ENCODE assay signal across 8 mouse cellular contexts in genomic region chr11:94937335-94937781, GRCm38 (mm10). TPM values are rescaled to one million over a fixed set of nuclear protein-coding genes. Genes with fewer than 3 reads are reported as not detected.
DNase-seq lines count a peak whose midpoint lies in the region; ATAC-seq and TF ChIP-seq lines count a peak whose summit lies in the region.

No protein-coding gene starts in this region.

- no peak for TF ChIP-seq EP300 in heart, postnatal 0 days (IDR thresholded peaks at IDR 0.05; ENCODE audit: low read depth)

- intact Hi-C loops in left cerebral cortex, adult 2 months (cut with DNase I): loop anchor here (1.0 to 5.0 kb wide), 5 partner anchors 71 to 207 kb away; partner anchors contain the start of gene Pdk2
- intact Hi-C loops in left cerebral cortex, postnatal 4 days (cut with DNase I): loop anchor here (2.0 to 5.0 kb wide), 3 partner anchors 35 to 205 kb away; no protein-coding TSS in a partner anchor

- peak; percentile 47 to 65 for DNase-seq in left cerebral cortex, adult 2 months (ENCODE audit: extremely low spot score in 1 of 2, low spot score in 2 of 2)
- DNase-seq in left cerebral cortex, postnatal 4 days: no peak
- no peak for DNase-seq in embryonic facial prominence, embryonic 11.5 days (ENCODE audit: low spot score)
- no peak for DNase-seq in heart, postnatal 0 days (ENCODE audit: low spot score)
- no peak for DNase-seq in spleen, postnatal 14 days (ENCODE audit: low spot score in 2 of 2)
- DNase-seq in embryo, embryonic 10 days (ENCODE audit: low spot score): no peak

- peaks cover 2% of the 10 kb centered on the region for H3K36me3 ChIP-seq in embryonic facial prominence, embryonic 11.5 days (replicated peaks; ENCODE audit: control insufficient read depth, insufficient read depth, low read depth, low read length)
- no peaks in the 10 kb centered on the region for H3K36me3 ChIP-seq in heart, postnatal 0 days (replicated peaks; ENCODE audit: control insufficient read depth, insufficient read depth, low read length)
- H3K36me3 ChIP-seq in limb, embryonic 12.5 days: peaks cover 35% of the 10 kb centered on the region
- no peaks in the 10 kb centered on the region for H3K36me3 ChIP-seq in neural tube, embryonic 15.5 days

- H3K9ac ChIP-seq in embryonic facial prominence, embryonic 11.5 days (replicated peaks; ENCODE audit: low read length): peak overlapping the region; percentile 10; the same call in 1 of the 2 replicates
- H3K9ac ChIP-seq in heart, postnatal 0 days (replicated peaks; ENCODE audit: low read depth, low read length): 0 out of 2 replicates have a peak overlapping the region, but pooled peaks have one; percentile 6
- H3K9ac ChIP-seq in limb, embryonic 12.5 days (replicated peaks): peak overlapping the region; percentile 54
- H3K9ac ChIP-seq in neural tube, embryonic 15.5 days (replicated peaks): 0 out of 2 replicates have a peak overlapping the region, but pooled peaks have one; percentile 5

- peak overlapping the region; percentile 40; the same call in 1 of the 2 replicates for H3K4me3 ChIP-seq in left cerebral cortex, adult 2 months
- peak overlapping the region; percentile 32 for H3K4me3 ChIP-seq in embryonic facial prominence, embryonic 11.5 days (ENCODE audit: low read depth, low read length)
- peak overlapping the region; percentile 44 for H3K4me3 ChIP-seq in heart, postnatal 0 days (ENCODE audit: low read depth, low read length)
- H3K4me3 ChIP-seq in limb, embryonic 12.5 days (replicated peaks): peak overlapping the region; percentile 54
- H3K4me3 ChIP-seq in neural tube, embryonic 15.5 days (replicated peaks): peak overlapping the region; percentile 34

- H3K27me3 ChIP-seq in embryonic facial prominence, embryonic 11.5 days (ENCODE audit: control insufficient read depth, insufficient read depth, low read length): no peaks in the 10 kb centered on the region; the same call in 1 of the 2 replicates
- peaks cover 56% of the 10 kb centered on the region for H3K27me3 ChIP-seq in heart, postnatal 0 days (ENCODE audit: control insufficient read depth, insufficient read depth, low read length)
- peaks cover 13% of the 10 kb centered on the region; the same call in 1 of the 2 replicates for H3K27me3 ChIP-seq in limb, embryonic 12.5 days
- H3K27me3 ChIP-seq in neural tube, embryonic 15.5 days (replicated peaks): peaks cover 75% of the 10 kb centered on the region

- TF ChIP-seq CTCF in left cerebral cortex, adult 2 months (IDR thresholded peaks at IDR 0.05): no peak
- TF ChIP-seq CTCF in heart, postnatal 0 days (IDR thresholded peaks at IDR 0.05; ENCODE audit: low read depth): no peak

- peaks cover 5% of the 10 kb centered on the region; the same call in 1 of the 2 replicates for H3K4me1 ChIP-seq in embryonic facial prominence, embryonic 11.5 days (ENCODE audit: control insufficient read depth, insufficient read depth, low read length)
- H3K4me1 ChIP-seq in heart, postnatal 0 days (ENCODE audit: control insufficient read depth, insufficient read depth): peaks cover 4% of the 10 kb centered on the region; the same call in 1 of the 2 replicates
- peaks cover 51% of the 10 kb centered on the region for H3K4me1 ChIP-seq in limb, embryonic 12.5 days (replicated peaks)
- H3K4me1 ChIP-seq in neural tube, embryonic 15.5 days: peaks cover 23% of the 10 kb centered on the region

- ATAC-seq in embryonic facial prominence, embryonic 11.5 days (replicated peaks; ENCODE audit: insufficient number of reproducible peaks, low FRiP score, low TSS enrichment, low read depth): peak; percentile 4; the same call in 1 of the 2 replicates
- peak; percentile 46 for ATAC-seq in heart, postnatal 0 days (ENCODE audit: insufficient read depth, low read depth)
- peak; percentile 39 for ATAC-seq in limb, embryonic 12.5 days (ENCODE audit: insufficient number of reproducible peaks, insufficient read depth, low FRiP score, low TSS enrichment, low read depth)
- peak; percentile 16; the same call in 1 of the 2 replicates for ATAC-seq in neural tube, embryonic 15.5 days (ENCODE audit: low FRiP score)

- H3K4me2 ChIP-seq in embryonic facial prominence, embryonic 11.5 days (ENCODE audit: low read depth, low read length): peak overlapping the region; percentile 39
- H3K4me2 ChIP-seq in heart, postnatal 0 days (ENCODE audit: low read depth, low read length): peak overlapping the region; percentile 52
- H3K4me2 ChIP-seq in limb, embryonic 12.5 days: peak overlapping the region; percentile 82
- peak overlapping the region; percentile 59 for H3K4me2 ChIP-seq in neural tube, embryonic 15.5 days

- no peaks in the 10 kb centered on the region for H3K9me3 ChIP-seq in embryonic facial prominence, embryonic 11.5 days (replicated peaks; ENCODE audit: control insufficient read depth, low read length)
- no peaks in the 10 kb centered on the region for H3K9me3 ChIP-seq in heart, postnatal 0 days (replicated peaks; ENCODE audit: control insufficient read depth, low read length)
- no peaks in the 10 kb centered on the region for H3K9me3 ChIP-seq in limb, embryonic 12.5 days
- H3K9me3 ChIP-seq in neural tube, embryonic 15.5 days (replicated peaks): no peaks in the 10 kb centered on the region

- no peak overlapping the region for H3K27ac ChIP-seq in left cerebral cortex, adult 2 months
- H3K27ac ChIP-seq in embryonic facial prominence, embryonic 11.5 days (replicated peaks; ENCODE audit: low read depth, low read length): no peak overlapping the region
- H3K27ac ChIP-seq in heart, postnatal 0 days (ENCODE audit: low read depth): peak overlapping the region; percentile 27
- peak overlapping the region; percentile 41; the same call in 1 of the 2 replicates for H3K27ac ChIP-seq in limb, embryonic 12.5 days
- H3K27ac ChIP-seq in neural tube, embryonic 15.5 days (replicated peaks): no peak overlapping the region

- WGBS in embryonic facial prominence, embryonic 11.5 days: 1% methylated on average over 18 of the region's 18 CpGs
- under 1% methylated on average over 18 of the region's 18 CpGs for WGBS in heart, postnatal 0 days
- 1% methylated on average over 18 of the region's 18 CpGs for WGBS in limb, embryonic 12.5 days
- 1% methylated on average over 18 of the region's 18 CpGs for WGBS in neural tube, embryonic 15.5 days

RNA-seq across cellular contexts. Expression of gene Col1a1, which starts 1.3 kb away (rescaled TPM):
- total RNA-seq in left cerebral cortex, adult 2 months (2021): 10 to 100 TPM; 15.2 to 16.9 TPM
- 10 to 100 TPM; 62.8 to 70.4 TPM for total RNA-seq in left cerebral cortex, postnatal 4 days (2021)
- polyA plus RNA-seq in embryonic facial prominence, embryonic 11.5 days (2014; fragmentation: Nextera tagmentation; extraction: Ambion mirVana): 93.8 and 109 TPM in 2 replicates
- total RNA-seq in heart, postnatal 0 days (2014; rRNA removed; ENCODE audit: low replicate concordance): 263 and 322 TPM in 2 replicates
- polyA plus RNA-seq in heart, postnatal 0 days (2015; fragmentation: Nextera tagmentation; extraction: Ambion mirVana): 334 and 345 TPM in 2 replicates
- 290 and 351 TPM in 2 replicates for polyA plus RNA-seq in limb, embryonic 12.5 days (2016; fragmentation: Nextera tagmentation; extraction: Ambion mirVana)
- 317 and 375 TPM in 2 replicates for polyA plus RNA-seq in neural tube, embryonic 15.5 days (2015; fragmentation: Nextera tagmentation; extraction: Ambion mirVana)

RNA-seq across cellular contexts. Expression of gene Hils1, which starts 30.0 kb away (rescaled TPM):
- total RNA-seq in left cerebral cortex, adult 2 months (2021): not detected
- total RNA-seq in left cerebral cortex, postnatal 4 days (2021): under 1 TPM in 1 of 2 experiments, not detected in 1; 0.46 TPM
- polyA plus RNA-seq in embryonic facial prominence, embryonic 11.5 days (2014; fragmentation: Nextera tagmentation; extraction: Ambion mirVana): not detected in 2 replicates
- total RNA-seq in heart, postnatal 0 days (2014; rRNA removed; ENCODE audit: low replicate concordance): not detected in 2 replicates
- polyA plus RNA-seq in heart, postnatal 0 days (2015; fragmentation: Nextera tagmentation; extraction: Ambion mirVana): 0.27 TPM in 1 of 2 replicates, not detected in the other
- not detected in 2 replicates for polyA plus RNA-seq in limb, embryonic 12.5 days (2016; fragmentation: Nextera tagmentation; extraction: Ambion mirVana)
- polyA plus RNA-seq in neural tube, embryonic 15.5 days (2015; fragmentation: Nextera tagmentation; extraction: Ambion mirVana): not detected in 2 replicates

RNA-seq across cellular contexts. Expression of gene Sgca, which starts 38.8 kb away (rescaled TPM):
- total RNA-seq in left cerebral cortex, adult 2 months (2021): under 1 TPM in 1 of 2 experiments, not detected in 1; 0.35 TPM
- not detected for total RNA-seq in left cerebral cortex, postnatal 4 days (2021)
- polyA plus RNA-seq in embryonic facial prominence, embryonic 11.5 days (2014; fragmentation: Nextera tagmentation; extraction: Ambion mirVana): 0.38 and 0.84 TPM in 2 replicates
- total RNA-seq in heart, postnatal 0 days (2014; rRNA removed; ENCODE audit: low replicate concordance): 47.5 and 313 TPM in 2 replicates
- polyA plus RNA-seq in heart, postnatal 0 days (2015; fragmentation: Nextera tagmentation; extraction: Ambion mirVana): 62.2 and 62.4 TPM in 2 replicates
- 2.8 and 3.0 TPM in 2 replicates for polyA plus RNA-seq in limb, embryonic 12.5 days (2016; fragmentation: Nextera tagmentation; extraction: Ambion mirVana)
- 0.77 and 1.4 TPM in 2 replicates for polyA plus RNA-seq in neural tube, embryonic 15.5 days (2015; fragmentation: Nextera tagmentation; extraction: Ambion mirVana)

RNA-seq across cellular contexts. Expression of gene Ppp1r9b, which starts 53.5 kb away (rescaled TPM):
- 100 to 1,000 TPM; 709 to 735 TPM for total RNA-seq in left cerebral cortex, adult 2 months (2021)
- total RNA-seq in left cerebral cortex, postnatal 4 days (2021): 100 to 1,000 TPM; 273 to 276 TPM
- 9.9 and 10.5 TPM in 2 replicates for polyA plus RNA-seq in embryonic facial prominence, embryonic 11.5 days (2014; fragmentation: Nextera tagmentation; extraction: Ambion mirVana)
- 27.6 and 38.6 TPM in 2 replicates for total RNA-seq in heart, postnatal 0 days (2014; rRNA removed; ENCODE audit: low replicate concordance)
- polyA plus RNA-seq in heart, postnatal 0 days (2015; fragmentation: Nextera tagmentation; extraction: Ambion mirVana): 4.5 and 4.7 TPM in 2 replicates
- 12.0 and 12.6 TPM in 2 replicates for polyA plus RNA-seq in limb, embryonic 12.5 days (2016; fragmentation: Nextera tagmentation; extraction: Ambion mirVana)
- 18.8 TPM in 2 replicates for polyA plus RNA-seq in neural tube, embryonic 15.5 days (2015; fragmentation: Nextera tagmentation; extraction: Ambion mirVana)

Comparison
In these comparisons a context has a peak if more than half of its experiments do, and no peak if none do; other contexts are left out.
1. DNase-seq: peak in left cerebral cortex, adult 2 months (2 of 2); none in left cerebral cortex, postnatal 4 days (single experiment), embryonic facial prominence, embryonic 11.5 days (single experiment), heart, postnatal 0 days (single experiment), spleen, postnatal 14 days (0 of 2) and embryo, embryonic 10 days (single experiment).
2. H3K27ac ChIP-seq: peak in heart, postnatal 0 days (single experiment) and limb, embryonic 12.5 days (single experiment); none in left cerebral cortex, adult 2 months (single experiment), embryonic facial prominence, embryonic 11.5 days (single experiment) and neural tube, embryonic 15.5 days (single experiment).
3. RNA of gene Sgca, which starts 38.8 kb away (polyA plus RNA-seq): 62.2 to 62.4 TPM in heart, postnatal 0 days; 2.8 to 3.0 TPM in limb, embryonic 12.5 days, 0.38 to 0.84 TPM in embryonic facial prominence, embryonic 11.5 days and 0.77 to 1.4 TPM in neural tube, embryonic 15.5 days; every median in the first group is over 10 times any median in the second.
4. Peak in every context shown above with its lines, with median percentiles within 50 percentile points of each other: H3K4me3 ChIP-seq, ATAC-seq, H3K4me2 ChIP-seq and H3K9ac ChIP-seq.